Mouse (Mus musculus) regulatory T cell (primary cell): ENCODE measurements around the gene Mdfic.

Experiments
- in situ Hi-C: fragments of 300-600 bp; cut with MboI, MseI; formaldehyde crosslinking; loops from one replicate; pipeline ENCODE4 v1.15.1; 2025; ENCODE audit warnings: high pct_unique_total_duplicates

Mdfic gene

DNA sequence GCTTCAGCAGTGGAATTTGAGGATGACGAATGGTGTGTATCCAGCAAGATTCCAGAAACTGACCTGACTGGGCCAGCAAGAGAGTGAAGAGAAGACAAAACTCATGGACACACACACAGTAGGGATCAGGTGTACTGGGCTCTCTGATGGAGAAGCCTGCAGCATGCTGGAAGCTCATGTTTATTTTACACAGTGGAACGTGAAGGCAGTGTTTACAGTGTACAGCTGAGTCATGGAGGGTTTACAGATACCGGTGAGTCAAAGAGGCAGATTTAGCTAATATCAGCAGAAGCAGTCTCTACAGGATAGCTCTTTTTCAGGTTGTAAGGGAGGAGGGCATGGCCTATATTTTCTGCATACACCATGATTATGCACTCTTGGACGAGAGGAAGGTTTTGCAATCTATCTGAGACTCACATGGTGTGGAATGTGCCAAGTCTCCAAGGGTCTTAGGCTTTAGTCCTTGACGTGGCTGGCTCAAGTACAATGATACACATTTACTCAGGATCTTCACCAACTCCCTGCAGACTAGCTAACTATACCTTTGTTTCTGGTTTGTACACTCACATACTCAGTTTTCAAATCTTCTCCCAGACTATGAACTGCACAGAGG lies 18.0 kb downstream of the Mdfic start:
- in situ Hi-C loops: loop anchor here (5.0 kb wide), 1 partner anchor 39 kb away; no protein-coding TSS in a partner anchor

DNA sequence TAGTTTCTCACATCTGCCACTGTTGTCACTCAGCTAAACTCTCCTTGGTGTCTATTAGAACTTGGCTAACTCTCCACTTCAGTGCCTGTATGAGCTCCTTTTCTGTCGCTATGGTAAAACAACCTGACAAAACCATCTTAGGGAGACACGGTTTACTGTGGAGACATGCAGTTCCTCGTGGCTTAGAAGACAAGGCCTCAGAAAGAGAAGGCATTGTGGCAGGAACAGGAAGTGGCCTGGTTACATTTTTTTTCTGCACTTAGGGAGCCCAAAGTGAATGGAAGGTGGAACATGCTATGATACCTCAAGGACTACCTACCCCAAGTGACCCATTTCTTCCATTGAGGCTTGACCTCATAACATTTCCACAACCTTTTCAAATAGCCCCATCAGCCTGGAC lies 18.7 kb downstream of the Mdfic start:
- in situ Hi-C loops: loop anchor here (5.0 kb wide), 1 partner anchor 38 kb away; no protein-coding TSS in a partner anchor

DNA sequence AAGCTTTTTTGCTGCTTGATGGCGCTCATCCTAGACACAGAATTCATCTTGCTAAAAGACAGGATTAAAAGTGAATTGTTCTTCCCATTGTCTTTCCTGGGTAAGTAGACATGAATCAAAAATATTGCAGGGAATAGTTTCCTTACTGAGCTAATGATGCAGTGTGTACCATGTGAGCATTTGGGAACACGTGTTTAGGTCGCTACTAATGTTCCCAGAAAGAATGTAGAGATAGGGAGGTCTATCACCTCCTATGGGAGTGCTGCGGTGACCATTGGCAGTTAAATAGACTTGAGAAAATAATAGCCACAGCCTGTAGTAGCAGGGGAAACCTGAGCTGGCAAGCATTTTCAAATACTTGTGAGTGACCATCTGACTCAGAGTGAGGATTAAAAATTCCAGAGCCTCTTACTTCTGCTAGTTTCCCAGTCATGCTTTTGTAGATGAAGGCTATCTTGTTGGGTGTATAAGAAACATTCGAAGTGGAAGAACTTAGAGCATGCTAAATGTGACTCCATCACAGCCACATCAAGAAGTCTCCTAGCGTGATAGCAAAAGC lies 22.2 kb downstream of the Mdfic start:
- in situ Hi-C loops: no loop called here

DNA sequence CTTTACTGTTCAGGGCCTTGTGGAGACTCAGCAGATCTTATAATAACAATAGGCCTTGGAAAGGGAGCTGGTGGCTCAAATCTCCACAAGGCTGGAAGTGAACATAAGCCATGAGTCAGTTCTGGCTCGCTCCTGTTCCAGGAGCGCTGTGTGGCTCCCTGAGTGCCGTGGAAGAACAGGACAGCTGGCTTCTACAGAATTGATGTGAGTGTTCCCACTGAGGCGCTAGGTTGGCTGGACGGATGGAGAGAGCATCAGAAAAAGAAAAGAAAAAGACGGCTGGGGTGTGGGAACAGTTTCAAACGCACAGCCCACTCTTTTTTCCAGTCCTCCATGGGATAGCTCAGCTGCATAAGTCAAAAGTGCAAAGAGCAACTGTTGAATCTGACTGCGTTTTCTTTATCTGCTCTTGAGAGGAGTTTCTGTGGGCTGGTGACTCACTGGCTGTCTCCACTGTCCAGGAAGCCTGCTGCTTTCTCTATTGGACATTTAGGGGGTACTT lies 22.9 kb downstream of the Mdfic start:
- in situ Hi-C loops: no loop called here

DNA sequence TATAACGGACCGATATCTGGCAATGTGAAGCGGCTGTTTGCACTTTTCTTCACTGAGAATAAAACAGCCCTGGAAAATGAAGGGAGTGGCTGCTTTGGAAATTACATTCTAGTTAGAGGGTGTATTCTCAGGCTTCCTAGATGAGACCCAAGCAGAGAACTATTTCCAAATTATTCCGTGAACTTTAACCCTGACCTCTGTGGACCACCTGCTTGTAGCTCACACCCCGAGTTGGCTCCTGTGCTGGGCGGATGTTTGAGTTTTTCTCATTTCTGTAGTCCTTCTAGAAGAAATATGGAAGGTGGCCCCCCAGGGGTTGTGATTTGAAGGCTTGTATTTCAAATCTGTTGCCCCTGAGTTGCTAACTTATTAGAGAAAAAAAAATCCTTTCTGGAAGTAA lies 23.3 kb downstream of the Mdfic start:
- in situ Hi-C loops: no loop called here

DNA sequence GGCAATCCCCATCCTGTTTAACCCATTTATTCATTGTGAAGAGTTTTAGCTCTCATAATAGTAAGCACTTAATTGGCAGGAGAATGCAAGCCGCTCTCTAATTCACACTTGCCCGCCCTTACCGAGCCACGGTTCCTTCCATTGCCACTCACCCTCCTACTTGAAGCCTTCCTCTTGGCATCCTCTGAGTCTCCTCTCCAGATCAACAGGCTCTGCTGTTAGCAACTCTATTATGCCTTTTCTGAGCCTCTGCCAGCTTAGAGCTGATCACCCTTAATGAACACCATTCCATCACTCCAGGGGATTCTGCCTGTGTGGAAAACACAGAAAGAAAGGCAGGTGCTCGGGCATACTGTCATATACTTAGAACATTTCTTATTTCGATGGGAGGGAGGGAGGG lies 24.9 kb downstream of the Mdfic start:
- in situ Hi-C loops: no loop called here

DNA sequence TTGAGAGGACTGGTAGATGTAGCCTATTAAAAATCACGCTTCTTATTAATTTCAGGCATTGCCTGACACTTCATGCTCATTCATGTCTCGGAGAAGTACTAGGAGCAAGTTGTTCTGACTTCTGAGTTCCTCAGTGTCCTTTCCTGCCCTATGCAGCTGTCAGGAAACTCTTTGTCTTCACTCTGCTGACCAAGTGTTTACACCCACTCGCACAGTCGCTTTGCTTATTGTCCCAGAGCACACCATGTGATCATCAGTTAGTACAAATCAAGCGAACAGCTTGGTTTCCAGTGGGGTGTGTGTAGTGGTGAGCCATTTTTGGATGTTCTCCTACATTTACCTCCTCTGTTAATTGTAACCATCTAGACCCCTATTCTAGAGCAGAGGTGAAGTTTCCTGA lies 25.4 kb downstream of the Mdfic start:
- in situ Hi-C loops: no loop called here

DNA sequence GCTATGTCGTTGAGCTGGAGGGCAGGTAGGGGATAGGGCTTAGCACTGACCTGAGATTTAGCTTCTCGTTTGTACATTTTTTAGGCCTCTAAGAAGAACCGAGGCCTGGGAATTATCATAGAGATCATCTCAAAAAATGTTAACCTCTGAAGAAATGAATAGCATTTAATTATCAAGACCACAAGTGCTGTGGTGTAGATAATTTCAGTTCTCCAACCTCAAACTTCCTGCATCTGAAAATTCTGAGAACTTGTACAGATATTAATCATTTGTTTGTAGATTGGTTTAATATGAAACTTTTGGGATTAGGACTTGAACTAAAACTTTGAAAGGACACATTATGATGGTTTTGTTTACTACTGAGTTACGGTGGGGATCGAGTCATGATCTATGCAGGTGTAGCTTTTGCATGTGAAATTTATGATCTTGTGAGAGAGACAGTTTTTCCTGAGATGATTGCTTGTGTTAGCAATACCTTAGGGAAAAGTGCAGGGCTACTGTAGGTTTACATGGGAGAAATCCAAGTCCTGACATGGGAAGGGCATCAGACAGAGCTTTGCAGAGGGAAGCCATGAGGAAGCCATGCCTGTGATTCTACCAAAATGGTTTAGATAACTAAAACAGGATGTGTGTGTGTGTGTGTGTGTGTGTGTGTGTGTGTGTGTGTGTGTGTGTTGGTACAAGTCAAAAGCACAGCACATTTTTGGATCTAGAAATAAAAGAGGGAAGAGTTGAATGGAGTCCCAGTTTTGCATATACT lies 27.1 kb downstream of the Mdfic start:
- in situ Hi-C loops: no loop called here

DNA sequence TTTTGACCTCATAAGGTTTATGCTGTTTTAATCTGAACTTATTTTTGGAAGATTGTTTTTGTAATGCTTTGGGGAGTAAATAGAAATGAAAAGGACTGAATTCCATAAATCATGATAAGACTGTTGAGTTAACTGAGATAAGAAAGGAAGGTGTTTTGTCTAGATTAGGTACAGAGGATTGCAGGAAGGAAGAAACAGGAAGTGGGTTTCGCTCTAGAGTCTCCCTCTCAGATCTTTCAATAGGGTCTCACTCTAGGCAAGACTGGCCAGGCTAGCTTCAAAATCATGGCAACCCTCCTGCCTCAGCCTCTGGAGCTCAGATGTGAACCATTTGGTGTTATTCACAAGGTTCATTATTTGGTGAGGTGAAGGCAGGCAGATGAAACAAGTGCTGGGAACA lies 27.8 kb downstream of the Mdfic start:
- in situ Hi-C loops: no loop called here

DNA sequence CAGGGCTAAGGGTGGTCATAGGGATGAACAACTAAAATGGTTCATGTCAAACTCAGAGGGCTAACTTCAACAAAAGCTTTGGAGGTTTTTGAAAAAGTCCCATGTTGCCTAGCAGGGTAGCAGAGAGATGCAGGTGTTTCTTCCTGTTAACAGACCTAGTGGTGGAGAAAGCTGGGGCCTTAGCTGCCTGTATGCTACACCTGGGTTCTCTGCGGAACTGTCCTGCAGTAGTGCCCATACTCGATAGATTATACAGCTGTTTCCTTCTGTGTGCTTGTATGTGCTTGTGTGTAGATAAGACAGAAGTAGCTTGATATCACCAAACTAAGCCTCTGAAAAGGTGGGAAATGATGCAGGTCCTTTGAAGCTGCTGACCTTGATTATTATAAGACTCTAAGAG lies 28.5 kb downstream of the Mdfic start:
- in situ Hi-C loops: no loop called here

DNA sequence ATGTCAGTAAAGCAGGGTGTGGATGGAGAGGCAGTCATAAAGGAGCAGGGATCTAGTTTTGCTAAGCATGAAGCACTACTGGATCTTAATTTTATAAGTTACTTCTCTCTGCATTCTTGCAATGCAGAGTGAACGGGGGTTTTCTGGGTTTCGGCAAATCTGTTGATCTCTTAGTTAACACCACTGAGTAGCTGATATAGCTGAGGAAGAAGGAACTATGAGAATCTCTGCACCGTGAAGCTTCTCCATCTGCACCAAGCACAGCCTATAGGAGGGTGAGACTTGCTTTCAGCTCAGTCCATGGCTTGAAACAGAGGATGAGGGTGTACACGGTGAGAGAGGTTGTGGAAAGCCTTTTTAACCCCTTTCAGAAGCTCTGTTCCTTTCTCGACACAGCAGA lies 29.6 kb downstream of the Mdfic start:
- in situ Hi-C loops: no loop called here

DNA sequence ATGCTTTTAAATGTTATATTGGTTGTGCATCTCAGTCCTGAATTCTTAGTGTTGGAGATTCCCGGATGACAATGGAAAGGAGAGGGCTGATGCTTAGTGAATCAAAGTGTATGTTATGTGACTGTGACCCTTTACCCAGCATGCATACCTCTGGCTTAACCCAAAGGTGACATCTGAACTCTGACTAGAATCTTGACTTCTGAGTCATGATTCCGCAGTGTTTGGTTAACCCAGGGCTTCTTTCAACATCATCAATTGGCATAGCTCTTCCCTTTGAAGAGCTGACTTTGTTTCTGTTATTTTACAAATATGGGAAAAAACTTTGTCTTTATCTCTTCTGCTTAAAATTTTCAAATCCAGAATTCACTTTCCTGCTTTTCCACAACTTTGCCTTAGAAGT lies 30.9 kb downstream of the Mdfic start:
- in situ Hi-C loops: no loop called here

DNA sequence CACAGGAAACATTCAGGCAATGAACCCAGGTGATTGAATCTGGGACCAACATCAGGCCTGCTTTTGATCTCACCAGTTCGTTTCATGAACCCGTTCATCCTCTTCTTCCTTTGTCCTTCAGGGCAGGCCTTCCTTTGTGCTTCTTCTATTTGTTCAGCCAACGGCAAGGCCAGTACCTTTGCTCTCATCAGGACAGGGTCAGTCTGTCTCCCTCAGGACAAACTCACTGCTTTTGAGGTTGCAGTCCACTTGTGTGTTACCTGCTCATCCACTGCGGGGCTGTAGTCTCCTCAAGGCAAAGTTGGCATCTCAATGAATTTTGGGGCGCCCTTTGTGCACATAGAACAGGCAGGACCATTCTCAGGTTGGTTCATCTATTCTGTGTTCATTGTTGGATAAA lies 31.7 kb downstream of the Mdfic start:
- in situ Hi-C loops: no loop called here

DNA sequence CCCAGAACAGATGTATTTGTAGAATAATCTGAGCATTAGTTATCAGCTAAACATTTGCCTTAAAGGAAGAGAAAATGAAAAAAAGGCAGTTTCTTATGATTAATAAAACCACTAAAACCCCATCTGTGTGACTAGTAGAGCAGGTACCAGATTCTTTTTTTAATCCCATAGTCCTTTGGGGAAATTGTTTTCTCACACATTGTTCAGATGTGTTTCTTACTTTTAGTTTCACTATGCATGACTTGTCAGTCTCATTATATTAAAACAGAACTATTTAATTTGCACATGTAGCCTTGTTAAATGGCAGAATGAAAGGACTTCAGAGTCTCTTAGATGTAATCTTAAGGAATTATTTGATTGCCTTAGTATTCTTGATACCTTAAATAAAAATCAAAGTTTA lies 32.7 kb downstream of the Mdfic start:
- in situ Hi-C loops: no loop called here

DNA sequence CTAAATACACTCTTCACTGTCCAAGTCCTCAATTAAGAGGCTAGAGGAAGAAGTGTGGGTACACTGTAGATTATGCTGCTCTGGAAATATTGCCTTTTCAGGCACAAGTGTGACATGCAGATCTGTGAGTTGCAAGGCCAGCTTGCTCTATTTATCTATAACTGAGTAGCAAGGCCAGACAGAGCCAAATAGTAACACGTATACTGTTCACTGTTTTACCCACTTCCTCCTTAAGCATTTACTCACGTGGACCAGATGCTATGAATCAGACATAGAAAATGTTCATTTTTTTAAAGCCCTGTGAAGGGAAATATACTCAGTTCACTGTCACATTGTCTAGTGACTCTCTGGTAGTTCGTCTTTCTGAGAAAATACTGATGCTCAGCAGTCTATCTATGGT lies 37.9 kb downstream of the Mdfic start:
- in situ Hi-C loops: no loop called here

DNA sequence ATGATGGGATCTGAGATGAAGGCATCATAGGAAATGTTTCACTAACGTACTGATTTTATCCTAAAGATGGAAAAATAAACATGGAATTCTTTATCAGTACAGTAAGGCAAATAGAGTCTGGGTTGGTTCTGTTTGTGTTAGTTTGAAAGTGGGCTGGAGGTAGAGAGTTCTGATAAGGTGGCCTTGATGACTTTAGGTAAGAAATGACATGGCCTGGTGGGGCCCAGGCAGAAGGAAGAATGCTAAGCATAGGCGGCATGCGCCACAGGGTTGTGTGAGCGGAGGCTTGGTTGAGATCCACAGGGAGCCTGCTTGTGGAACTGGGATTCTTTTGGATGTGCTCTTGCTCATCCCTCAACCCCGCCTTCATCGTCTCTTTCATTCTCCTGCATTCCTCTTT lies 40.3 kb downstream of the Mdfic start:
- in situ Hi-C loops: no loop called here

DNA sequence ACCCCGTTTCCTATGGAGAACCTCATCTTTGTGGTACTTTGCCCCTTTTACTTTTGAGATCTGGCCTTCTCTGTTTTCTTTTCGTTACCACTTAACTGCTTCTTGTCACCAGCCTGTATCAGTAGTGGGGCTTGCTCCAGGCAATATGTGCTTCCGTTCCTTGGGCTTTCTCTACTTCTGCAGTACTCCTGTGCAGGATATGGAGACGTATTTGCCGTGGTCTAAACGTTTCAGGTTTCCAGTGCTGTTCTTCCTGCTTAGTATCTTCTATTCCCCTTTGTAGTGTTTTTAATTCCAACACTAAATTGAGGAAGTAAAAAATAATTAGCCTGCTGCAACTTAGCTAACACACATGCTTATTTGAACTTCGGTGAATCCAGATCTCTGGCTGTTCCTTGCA lies 43.6 kb downstream of the Mdfic start:
- in situ Hi-C loops: no loop called here

DNA sequence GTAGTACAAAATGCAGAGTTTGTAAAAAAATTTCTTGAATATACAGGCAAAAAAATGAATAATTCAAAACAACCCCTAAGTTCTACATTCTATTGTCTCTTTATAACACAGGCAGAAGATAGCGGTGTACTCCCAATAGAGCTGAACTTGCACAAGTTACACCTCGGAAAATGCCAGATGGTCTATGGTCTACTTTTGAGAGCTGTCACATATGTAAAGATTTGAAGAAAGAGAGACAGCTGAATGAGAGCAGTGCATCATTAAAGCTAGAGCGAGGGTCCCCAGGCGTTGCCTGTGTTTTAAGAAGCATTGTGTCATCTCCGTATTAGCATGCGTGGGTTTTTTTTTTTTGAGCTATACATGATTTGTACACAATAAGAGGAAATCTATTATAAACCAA lies 47.0 kb downstream of the Mdfic start:
- in situ Hi-C loops: no loop called here

DNA sequence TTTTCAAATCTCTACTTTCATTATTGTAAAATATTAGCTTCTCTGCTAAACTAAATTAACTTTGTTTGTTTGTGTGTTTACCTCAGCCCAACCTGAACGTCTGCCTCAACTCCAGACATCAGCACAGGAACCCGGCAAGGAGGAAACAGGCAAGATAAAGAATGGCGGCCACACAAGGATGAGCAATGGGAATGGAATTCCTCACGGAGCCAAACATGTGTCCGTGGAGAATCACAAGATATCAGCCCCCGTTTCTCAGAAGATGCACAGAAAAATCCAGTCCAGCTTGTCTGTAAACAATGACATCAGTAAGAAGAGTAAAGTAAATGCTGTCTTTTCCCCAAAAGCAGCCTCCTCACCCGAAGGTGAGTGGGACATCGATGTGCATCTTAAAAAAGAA lies 49.7 kb downstream of the Mdfic start:
- in situ Hi-C loops: no loop called here

DNA sequence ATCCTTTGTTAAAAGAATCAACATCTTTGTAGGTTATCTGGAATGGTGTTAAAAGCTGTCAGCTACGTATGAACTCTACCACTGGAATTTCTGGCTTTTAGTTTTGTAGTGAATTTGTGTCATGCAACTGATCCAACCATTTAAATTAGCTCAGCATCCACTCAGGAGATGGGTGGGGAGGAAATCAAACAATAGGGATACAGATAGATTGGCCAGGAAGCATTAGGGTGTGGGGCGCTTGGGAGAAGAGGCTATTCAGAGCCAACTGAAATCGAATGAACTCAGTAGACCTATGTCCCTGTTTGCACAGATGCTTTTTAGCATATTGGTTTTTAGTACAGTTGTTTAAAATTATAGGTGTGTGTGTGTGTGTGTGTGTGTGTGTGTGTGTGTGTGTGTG lies 56.6 kb downstream of the Mdfic start:
- in situ Hi-C loops: loop anchor here (5.0 kb wide), 1 partner anchor 40 kb away; no protein-coding TSS in a partner anchor

DNA sequence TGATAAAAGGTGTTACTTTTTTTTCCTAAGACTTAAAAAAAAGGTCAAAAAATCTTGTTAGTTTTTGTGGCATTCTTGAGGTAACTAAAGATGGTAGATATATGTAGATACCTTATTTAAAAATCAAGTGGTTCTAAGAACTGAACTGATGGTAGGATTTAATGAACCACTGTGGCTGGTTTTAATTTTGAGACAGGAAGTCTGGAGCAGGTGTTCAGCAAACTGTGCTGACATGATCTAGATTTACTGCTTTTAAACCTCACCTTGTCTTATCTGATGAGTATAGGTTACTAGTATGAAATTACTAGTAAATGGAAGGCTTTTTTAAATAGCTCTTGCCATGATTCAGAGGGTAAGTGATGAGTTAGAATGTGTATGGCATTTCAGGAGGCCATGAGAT lies 59.7 kb downstream of the Mdfic start:
- in situ Hi-C loops: no loop called here

DNA sequence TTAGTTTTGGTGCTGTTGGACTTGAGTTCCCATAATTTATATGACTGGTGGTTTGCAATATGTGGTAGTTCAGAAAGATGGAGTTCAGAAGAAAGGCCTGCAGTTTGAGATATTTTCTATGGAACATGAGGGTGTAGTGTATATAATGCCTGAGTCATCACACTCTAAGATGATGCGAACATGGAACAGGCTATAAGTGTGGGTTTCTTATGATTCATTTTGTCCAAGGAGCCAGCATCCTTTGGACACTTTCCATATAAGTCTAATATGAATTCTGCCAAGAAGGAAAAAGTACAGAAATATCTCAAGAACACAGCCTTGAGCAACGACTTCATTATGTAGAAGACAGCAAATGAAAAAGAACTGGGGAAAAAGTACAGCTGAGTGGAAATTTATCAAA lies 60.2 kb downstream of the Mdfic start:
- in situ Hi-C loops: no loop called here
